Mouse (Mus musculus) embryo, embryonic 10 days (tissue): ENCODE data around the gene Rif1.
"Not testable (repeated sequence)": the region's sequence is repeated elsewhere in the genome, so short reads cannot be mapped to it uniquely, and the experiment has no call there.

Experiments used
- DNase-seq: peaks from one replicate; pipeline ENCODE4 v3.0.0-alpha.2; 2015; ENCODE audit warnings: low spot score

The Rif1 gene

DNA sequence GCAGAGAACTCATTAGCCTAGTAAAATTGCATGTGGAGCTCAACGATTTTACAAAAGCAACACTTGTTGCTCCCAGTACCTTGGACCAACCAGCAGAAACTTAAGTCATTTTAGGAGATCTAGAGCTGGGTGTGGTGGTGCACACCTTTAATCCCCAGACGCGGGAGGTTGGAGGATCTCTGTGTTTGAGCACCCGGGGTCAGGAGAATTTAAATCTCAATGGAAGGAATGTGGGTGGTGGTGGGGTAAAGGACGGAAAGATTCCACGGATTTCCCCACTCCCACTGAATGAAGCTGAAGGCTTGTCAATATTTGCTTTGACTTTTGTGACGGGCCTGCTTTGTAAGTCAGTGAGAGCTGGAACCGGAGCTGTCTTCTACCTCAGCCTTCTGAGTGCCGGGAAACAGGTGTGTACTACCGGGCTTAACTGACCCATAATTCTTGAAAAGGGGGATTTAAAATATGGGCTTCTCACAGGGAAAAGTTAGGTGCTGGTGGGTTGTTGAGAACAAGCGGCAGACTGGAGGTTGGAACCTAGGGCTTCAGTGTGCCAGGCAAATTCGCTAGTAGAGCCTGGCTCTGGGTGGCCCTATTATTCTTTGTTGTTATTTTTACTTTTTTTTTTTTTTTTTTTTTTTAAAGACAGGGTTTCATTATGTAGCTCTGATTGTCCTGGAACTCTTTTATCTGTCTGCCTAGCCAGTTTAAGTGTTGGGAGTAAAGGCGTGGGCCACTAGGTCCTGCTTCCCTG is 1.2 kb upstream of the Rif1 start:
- no peak for DNase-seq

DNA sequence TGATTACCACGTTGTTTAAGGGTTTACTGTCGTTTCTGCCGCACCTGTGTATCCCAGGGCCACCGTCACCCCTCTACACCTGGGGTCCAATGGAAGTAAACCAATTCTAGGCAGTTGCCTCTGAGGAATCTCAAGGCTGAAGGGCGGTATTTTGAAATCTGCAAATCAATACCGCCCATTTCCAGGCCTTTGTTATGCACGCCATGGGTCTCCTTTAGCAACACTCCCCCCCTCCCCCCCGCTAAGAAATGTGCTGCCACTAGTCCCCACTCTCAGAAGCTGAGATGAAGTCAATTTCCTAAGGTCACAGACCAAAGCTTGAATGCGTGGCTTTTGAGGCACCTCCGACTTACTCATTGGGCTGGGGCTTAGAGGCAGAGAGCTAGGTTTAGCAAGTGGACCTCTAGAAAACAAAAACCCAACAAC is 554 bp upstream of the Rif1 start:
- DNase-seq: peak; percentile 35

DNA sequence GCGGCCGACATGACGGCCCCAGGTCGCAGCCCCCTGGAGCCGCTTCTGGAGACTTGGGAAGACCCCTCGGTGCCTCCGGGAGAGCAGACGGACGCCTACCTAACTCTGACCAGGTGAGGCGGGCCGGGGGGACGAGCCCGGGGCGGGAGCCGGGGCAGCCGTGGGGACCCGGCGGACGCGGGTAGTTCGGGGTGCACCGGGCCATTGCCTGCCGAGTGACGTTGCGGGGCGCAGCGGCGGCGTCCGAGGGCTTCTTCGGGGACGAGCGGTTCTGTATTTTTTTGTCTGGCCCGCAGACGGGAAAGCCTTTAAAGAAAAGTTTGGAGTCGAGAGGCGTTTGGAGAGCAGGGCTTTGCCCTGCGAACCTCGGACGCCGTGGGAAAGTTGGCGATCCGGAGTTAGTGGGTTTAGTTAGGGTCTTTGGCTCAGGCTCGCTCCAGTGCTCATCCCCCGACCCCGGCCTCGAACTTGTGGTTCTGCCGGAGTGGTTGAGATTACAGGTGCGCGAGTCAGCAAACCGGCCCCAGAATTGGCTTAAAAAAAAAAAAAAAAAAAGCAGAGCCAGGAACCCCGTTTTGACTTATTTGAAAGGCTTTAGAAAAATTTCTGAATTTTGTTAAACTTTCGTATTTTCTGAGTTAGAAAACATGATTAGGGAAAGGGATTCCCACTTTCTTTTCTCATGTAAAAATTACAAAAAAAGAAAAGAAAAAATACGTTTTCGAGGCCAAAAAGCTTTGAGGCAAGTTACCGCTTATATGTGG is 691 bp downstream of the Rif1 start:
- peak; percentile 29 for DNase-seq

DNA sequence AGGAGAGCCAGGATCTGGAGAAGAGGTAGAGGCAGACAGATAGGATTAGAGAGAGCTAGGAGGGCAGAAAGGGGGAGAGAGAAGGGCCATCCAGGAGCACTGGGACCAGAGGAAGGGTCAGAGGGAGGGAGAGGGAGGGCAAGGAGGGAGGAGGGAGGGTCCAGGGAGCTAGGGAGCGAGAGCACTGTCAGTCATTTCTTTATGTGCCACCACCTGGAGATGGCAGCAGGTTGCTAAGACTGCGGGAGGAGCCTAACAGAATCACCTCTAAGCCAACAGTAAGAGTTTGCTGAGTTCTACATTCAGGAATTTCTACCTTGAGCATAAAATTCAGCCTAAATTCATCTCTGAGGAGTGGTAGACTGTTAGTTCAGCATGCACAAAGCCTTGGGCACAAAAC is 6.0 kb downstream of the Rif1 start:
- no peak for DNase-seq

DNA sequence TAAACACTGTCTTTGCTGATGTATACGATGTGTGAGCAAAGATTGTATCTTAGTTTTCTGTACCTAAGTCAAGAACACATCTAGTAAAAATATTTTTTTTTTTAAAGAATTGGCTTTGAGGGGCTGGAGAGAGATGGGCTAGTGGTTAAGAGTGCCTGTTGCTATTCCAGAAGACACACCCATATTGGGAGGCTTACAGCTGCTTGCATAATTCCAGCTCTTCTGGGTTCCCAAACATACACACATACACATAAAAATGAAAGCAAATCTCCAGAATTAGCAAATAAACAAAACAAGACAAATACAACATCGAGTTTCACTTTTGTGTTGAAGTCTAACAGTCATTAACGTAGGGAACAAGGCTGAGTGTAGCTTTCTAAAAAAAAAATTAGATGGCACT is 11.4 kb downstream of the Rif1 start:
- no peak for DNase-seq

DNA sequence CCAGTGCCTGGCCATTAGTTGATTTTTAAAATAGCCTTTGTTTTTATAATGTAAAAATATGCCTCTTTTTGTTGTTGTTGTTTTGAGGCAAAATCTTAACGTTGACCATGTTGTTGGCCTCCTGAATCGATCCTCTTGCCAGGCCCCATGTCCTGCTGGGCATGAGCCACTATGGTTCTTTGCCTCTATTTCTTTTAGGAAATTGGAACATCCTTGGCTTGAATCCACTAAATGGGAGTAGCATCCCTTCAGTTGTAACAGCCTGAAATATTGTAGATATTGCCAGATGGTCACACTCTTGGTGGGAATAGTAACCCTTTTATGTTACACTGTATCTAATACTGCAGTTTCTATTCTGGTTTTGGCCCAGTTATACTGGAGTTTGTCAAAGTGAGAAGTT is 11.9 kb downstream of the Rif1 start:
- no peak for DNase-seq

DNA sequence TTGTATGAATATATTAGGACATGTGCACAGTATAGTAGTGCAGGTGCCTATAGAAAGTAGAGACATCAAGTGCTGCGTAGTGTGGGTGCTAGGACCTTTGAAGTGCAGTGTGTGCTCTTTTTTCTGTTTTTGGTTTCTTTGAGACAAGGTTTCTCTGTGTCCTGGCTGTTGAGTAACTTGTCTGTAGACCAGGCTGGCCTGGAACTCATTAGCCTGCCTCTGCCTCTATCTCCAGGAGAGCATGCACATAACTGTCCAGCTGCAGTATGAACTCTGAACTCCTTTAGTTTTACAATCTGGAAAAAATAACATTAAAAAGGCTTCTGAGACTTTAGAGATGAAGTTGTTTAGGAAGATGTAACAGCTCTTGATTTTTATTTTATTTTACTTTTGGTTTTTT is 41.5 kb downstream of the Rif1 start:
- DNase-seq: peak; percentile 31

DNA sequence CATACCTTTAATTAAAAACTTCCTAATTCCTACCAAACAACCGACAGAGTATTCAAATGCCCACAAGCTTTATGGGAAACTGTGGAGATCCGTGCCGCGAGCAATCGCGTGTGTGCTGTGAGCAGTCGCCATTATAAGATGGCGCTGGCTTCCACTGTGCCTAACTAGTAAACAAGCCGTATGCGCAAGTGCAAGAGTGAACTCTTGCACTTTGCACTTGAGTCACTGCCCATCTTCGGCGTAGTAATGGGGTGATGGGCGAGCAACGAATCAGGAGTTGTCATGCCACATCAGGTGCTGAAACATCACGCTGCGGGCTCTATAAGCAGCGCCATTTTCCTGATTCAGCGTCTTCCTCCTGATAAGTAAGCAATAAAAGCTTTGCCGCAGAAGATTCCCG is 58.7 kb downstream of the Rif1 start:
- not testable (repeated sequence) for DNase-seq

DNA sequence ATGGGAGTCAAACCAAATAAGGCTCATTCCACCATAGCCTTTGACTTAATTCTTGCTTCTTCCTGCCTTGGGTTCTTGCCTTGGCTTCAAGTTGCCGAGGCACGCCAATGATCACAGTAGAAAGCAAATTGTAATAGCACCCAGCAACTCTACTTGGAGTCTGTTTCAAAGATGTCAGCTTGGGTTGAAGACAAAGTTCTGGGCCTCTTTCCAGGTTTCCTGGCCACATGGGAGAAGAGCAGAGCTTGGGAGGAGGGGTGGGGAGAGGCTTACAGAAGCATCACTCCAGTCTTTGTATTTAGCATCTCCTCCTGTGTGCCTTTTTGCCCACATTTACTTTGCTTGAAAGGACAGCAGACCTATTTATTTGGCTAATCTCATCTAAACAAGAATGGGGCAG is 60.7 kb downstream of the Rif1 start:
- no peak for DNase-seq

DNA sequence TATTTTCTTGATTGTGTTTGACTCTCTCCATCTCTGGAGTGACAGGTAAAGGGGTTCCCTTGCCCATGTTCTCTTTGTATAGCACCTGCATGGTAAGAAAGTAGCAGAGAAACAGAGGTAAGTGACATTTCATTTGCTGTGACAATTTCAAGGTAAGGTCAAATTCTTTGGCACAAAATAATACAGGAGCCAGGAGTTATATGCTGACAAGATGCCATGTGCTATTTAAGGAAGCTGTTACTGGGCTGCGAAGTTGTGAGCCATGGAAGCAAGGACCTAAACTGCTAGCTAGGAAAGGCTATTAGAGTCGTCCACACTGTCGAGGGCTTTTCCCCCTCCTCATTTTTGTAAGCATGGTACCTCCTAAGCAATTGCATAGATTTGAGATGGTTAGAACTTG is 80.4 kb downstream of the Rif1 start:
- no peak for DNase-seq

DNA sequence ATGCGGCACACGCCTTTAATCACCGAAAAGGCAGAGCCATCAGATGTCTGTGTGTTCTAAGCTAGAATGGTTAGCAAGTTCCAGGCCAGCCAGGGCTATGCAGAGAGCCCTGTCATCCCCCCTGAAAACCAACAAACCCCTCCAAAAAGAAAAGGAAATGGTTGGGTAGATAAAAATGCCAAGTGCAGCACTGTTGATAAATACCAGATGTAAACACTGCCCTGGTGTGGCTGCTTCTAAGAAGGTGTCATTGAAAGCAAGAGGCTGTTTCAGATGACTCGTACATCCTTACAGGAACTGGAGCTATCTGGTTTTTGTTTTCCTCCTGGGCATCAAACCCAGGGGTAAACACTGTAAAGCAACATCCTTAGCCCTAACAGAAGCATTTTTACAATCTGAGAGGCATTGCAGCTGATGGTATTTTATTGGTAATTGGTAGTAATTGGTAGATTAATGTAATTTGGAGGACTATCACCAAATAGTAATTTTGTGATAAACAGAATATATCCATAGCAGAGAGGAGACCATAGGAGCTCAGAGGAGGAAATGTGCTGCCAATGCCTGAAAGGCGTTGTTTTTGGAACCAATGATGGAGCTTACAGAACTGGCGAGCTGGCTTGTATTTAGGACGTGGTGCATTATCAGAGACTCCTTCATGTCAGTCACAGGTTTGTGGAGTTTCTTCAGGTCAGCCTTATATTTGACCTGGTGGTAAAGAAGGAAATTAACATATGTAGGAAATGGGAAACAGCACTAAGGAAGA is 96.8 kb downstream of the Rif1 start:
- no peak for DNase-seq
